Mouse (Mus musculus) left cerebral cortex, adult 9 months (tissue): ENCODE measurements around the gene Nrxn1.

Experiments used
- DNase-seq, 2 experiments: peaks; one replicate each; pipeline ENCODE4 v3.0.0; 2022; ENCODE audit warnings: low spot score in 2 of 2

Nrxn1 gene

GRCm38 (mm10) chr17:90962904-90963531 lies 129.9 kb downstream of the Nrxn1 start:
- DNase-seq = no peak

- DNase-seq = no peak
These were observed 137.7 kb downstream of the Nrxn1 start for GRCm38 (mm10) chr17:90955221-90955620.

GRCm38 (mm10) chr17:90934929-90935328 lies 157.9 kb downstream of the Nrxn1 start:
- DNase-seq = no peak

- DNase-seq = no peak
These were observed 179.6 kb downstream of the Nrxn1 start for GRCm38 (mm10) chr17:90913320-90913719.

- DNase-seq = no peak
These were observed 180.1 kb downstream of the Nrxn1 start for GRCm38 (mm10) chr17:90912746-90913145.

GRCm38 (mm10) chr17:90912341-90912740 lies 180.5 kb downstream of the Nrxn1 start:
- no peak for DNase-seq

GRCm38 (mm10) chr17:90906118-90907093 lies 186.5 kb downstream of the Nrxn1 start:
- no peak for DNase-seq

- no peak for DNase-seq
These were observed 187.7 kb downstream of the Nrxn1 start for GRCm38 (mm10) chr17:90905143-90905542.

- DNase-seq = peak; percentile 65 to 71
These were observed 200.3 kb downstream of the Nrxn1 start for GRCm38 (mm10) chr17:90892327-90893259.

- DNase-seq = no peak
These were observed 201.2 kb downstream of the Nrxn1 start for GRCm38 (mm10) chr17:90891711-90892110.

- DNase-seq = no peak
These were observed 235.6 kb downstream of the Nrxn1 start for GRCm38 (mm10) chr17:90857225-90857624.

GRCm38 (mm10) chr17:90843876-90844275 lies 249.0 kb downstream of the Nrxn1 start:
- no peak for DNase-seq

GRCm38 (mm10) chr17:90843072-90843611 lies 249.7 kb downstream of the Nrxn1 start:
- DNase-seq = no peak

- no peak for DNase-seq
These were observed 255.9 kb downstream of the Nrxn1 start for GRCm38 (mm10) chr17:90837022-90837414.

GRCm38 (mm10) chr17:90836154-90837021 lies 256.5 kb downstream of the Nrxn1 start:
- no peak for DNase-seq

- DNase-seq = no peak
These were observed 274.5 kb downstream of the Nrxn1 start for GRCm38 (mm10) chr17:90818340-90818739.

GRCm38 (mm10) chr17:90817898-90818297 lies 275.0 kb downstream of the Nrxn1 start:
- DNase-seq = no peak

GRCm38 (mm10) chr17:90815306-90815705 lies 277.6 kb downstream of the Nrxn1 start:
- no peak for DNase-seq

GRCm38 (mm10) chr17:90813760-90814159 lies 279.1 kb downstream of the Nrxn1 start:
- DNase-seq = no peak

- DNase-seq = no peak
These were observed 280.4 kb downstream of the Nrxn1 start for GRCm38 (mm10) chr17:90812485-90812884.
